7 mouse cellular contexts compared by ENCODE assay signal in the genomic region with DNA sequence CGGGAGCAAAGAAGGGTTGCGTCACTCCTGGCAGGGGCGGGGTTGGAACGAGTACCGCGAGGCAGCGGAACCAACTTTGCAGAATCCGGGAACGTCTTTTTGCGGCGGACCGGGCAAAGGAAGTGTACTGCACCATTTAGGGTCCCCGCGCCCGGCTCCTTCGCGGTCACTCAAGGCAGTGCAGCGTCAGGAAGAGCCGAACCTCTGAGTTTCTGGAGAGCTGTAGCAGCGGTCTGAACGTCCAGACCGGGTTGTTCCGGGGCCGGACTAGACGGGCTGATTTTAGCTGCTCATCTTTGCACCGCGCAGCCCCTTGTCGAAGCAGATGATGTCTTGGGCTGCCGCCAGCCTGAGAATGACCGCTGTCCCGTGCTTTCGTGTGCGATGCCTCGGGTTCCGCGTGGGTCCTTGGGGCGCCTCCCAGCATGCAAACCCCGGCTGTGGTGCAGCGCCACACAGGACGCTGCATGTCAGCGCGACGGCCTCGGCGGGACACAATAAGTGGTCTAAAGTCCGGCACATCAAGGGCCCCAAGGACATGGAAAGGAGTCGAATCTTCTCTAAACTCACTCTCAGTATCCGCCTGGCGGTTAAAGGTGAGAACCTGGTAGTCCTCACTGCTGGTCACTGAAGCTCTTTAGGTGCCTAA. TPM values are rescaled to one million over a fixed set of nuclear protein-coding genes. Genes with fewer than 3 reads are reported as not detected.
DNase-seq lines count a peak whose midpoint lies in the region; ATAC-seq lines count a peak whose summit lies in the region.

A gene (plus strand): TSS at position 139 of the 649 bp plus-strand sequence.

- peak; percentile 99 for ATAC-seq in intestine, embryonic 15.5 days

- under 1% methylated on average over 49 of the region's 49 CpGs for WGBS in intestine, embryonic 15.5 days
- WGBS in midbrain, embryonic 10.5 days, result under 1% methylated on average over 49 of the region's 49 CpGs

- H3K27me3 ChIP-seq in intestine, embryonic 15.5 days (replicated peaks), result no peaks in the 10 kb centered on the region
- H3K27me3 ChIP-seq in midbrain, embryonic 10.5 days (ENCODE audit: low read depth, poor library complexity, severe bottlenecking), result no peaks in the 10 kb centered on the region

- intact Hi-C loops in gastrocnemius, postnatal 36 days (cut with DNase I), result no loop called here
- intact Hi-C loops in left cerebral cortex, postnatal 25 days (cut with DNase I), result no loop called here

- H3K4me3 ChIP-seq in intestine, embryonic 15.5 days (replicated peaks), result peak within 1 kb of the TSS; percentile 82
- peak within 1 kb of the TSS; percentile 83 for H3K4me3 ChIP-seq in midbrain, embryonic 10.5 days

- 0 out of 2 replicates have a peak, but pooled peaks cover 2% of the 10 kb centered on the region for H3K4me1 ChIP-seq in intestine, embryonic 15.5 days (replicated peaks)
- peaks cover 13% of the 10 kb centered on the region for H3K4me1 ChIP-seq in midbrain, embryonic 10.5 days

- peak within 1 kb of the TSS; percentile 87 for H3K9ac ChIP-seq in intestine, embryonic 15.5 days

- no peaks in the 10 kb centered on the region for H3K9me3 ChIP-seq in intestine, embryonic 15.5 days
- H3K9me3 ChIP-seq in midbrain, embryonic 10.5 days (replicated peaks), result no peaks in the 10 kb centered on the region

- H3K36me3 ChIP-seq in intestine, embryonic 15.5 days, result no peaks in the 10 kb centered on the region
- peaks cover 10% of the 10 kb centered on the region for H3K36me3 ChIP-seq in midbrain, embryonic 10.5 days

- peak; percentile 95 for DNase-seq in adrenal gland, adult 2 months
- DNase-seq in embryo, embryonic 11.5 days (ENCODE audit: low read depth, low spot score), result peak; percentile 89
- peak; percentile 93 for DNase-seq in gastrocnemius, postnatal 36 days
- DNase-seq in left cerebral cortex, postnatal 25 days (ENCODE audit: low spot score in 2 of 2), result peak; percentile 93 to 97
- DNase-seq in midbrain, embryonic 10.5 days (ENCODE audit: low spot score), result peak; percentile 93
- peak; percentile 96 for DNase-seq in right cerebral cortex, postnatal 4 days

- H3K27ac ChIP-seq in intestine, embryonic 15.5 days, result peak within 1 kb of the TSS; percentile 95
- peak within 1 kb of the TSS; percentile 85 for H3K27ac ChIP-seq in midbrain, embryonic 10.5 days (replicated peaks)

- peak within 1 kb of the TSS; percentile 77 for H3K4me2 ChIP-seq in intestine, embryonic 15.5 days (replicated peaks)

RNA-seq across cellular contexts. Expression of the gene that starts here (rescaled TPM):
- 10 to 100 TPM; 25.8 to 37.8 TPM for total RNA-seq in adrenal gland, adult 2 months (2021)
- polyA plus RNA-seq in adrenal gland, adult 2 months (2012; rRNA removed), result 17.4 and 17.5 TPM in 2 replicates
- 10 to 100 TPM; 37.6 to 42.7 TPM for total RNA-seq in gastrocnemius, postnatal 36 days (2021)
- 12.0 and 14.0 TPM in 2 replicates for polyA plus RNA-seq in intestine, embryonic 15.5 days (2015; fragmentation: Nextera tagmentation; extraction: Ambion mirVana)
- total RNA-seq in left cerebral cortex, postnatal 25 days (2021), result 10 to 100 TPM; 18.0 to 18.6 TPM
- polyA plus RNA-seq in midbrain, embryonic 10.5 days (2016; fragmentation: Nextera tagmentation; extraction: Ambion mirVana), result 13.7 and 14.1 TPM in 2 replicates

Comparison
In these comparisons a context has a peak if more than half of its experiments do, and no peak if none do; other contexts are left out.
1. Peak in every context shown above with its lines: DNase-seq, ATAC-seq, H3K4me3 ChIP-seq and H3K27ac ChIP-seq.